Mouse (Mus musculus): Measurements from ENCODE around the gene Vkorc1l1. TPM values are rescaled to one million over a fixed set of nuclear protein-coding genes. Genes with fewer than 3 reads are reported as not detected.

Vkorc1l1 gene
- total RNA-seq, 4 experiments from 2014 or later: 45.5 to 56.9 (median 50.1) TPM

GRCm38 (mm10) chr5:129942073-129942939 lies 536 bp downstream of the Vkorc1l1 start:
- peak; percentile 16 to 20 for DNase-seq (ENCODE audit: low spot score in 2 of 2)

- DNase-seq (ENCODE audit: low spot score in 2 of 2): no peak
These were observed 1.6 kb downstream of the Vkorc1l1 start for GRCm38 (mm10) chr5:129943402-129943801.

GRCm38 (mm10) chr5:129947528-129948033 lies 5.8 kb downstream of the Vkorc1l1 start:
- DNase-seq (ENCODE audit: low spot score in 2 of 2): no peak

GRCm38 (mm10) chr5:129952143-129952542 lies 10.4 kb downstream of the Vkorc1l1 start:
- DNase-seq (ENCODE audit: low spot score in 2 of 2): no peak

- no peak for DNase-seq (ENCODE audit: low spot score in 2 of 2)
These were observed 12.9 kb downstream of the Vkorc1l1 start for GRCm38 (mm10) chr5:129954473-129955254.

GRCm38 (mm10) chr5:129955792-129956191 lies 14.0 kb downstream of the Vkorc1l1 start:
- DNase-seq (ENCODE audit: low spot score in 2 of 2): no peak

- DNase-seq (ENCODE audit: low spot score in 2 of 2): no peak
These were observed 21.5 kb downstream of the Vkorc1l1 start for GRCm38 (mm10) chr5:129963224-129963623.

- DNase-seq (ENCODE audit: low spot score in 2 of 2): no peak
These were observed 24.7 kb downstream of the Vkorc1l1 start for GRCm38 (mm10) chr5:129966448-129966847.

- DNase-seq (ENCODE audit: low spot score in 2 of 2): no peak
These were observed 26.6 kb downstream of the Vkorc1l1 start for GRCm38 (mm10) chr5:129968417-129968816.

- no peak for DNase-seq (ENCODE audit: low spot score in 2 of 2)
These were observed 29.7 kb downstream of the Vkorc1l1 start for GRCm38 (mm10) chr5:129971491-129971890.

GRCm38 (mm10) chr5:129974354-129974753 lies 32.6 kb downstream of the Vkorc1l1 start:
- DNase-seq (ENCODE audit: low spot score in 2 of 2): no peak

GRCm38 (mm10) chr5:129974866-129975311 lies 33.1 kb downstream of the Vkorc1l1 start:
- DNase-seq (ENCODE audit: low spot score in 2 of 2): no peak

GRCm38 (mm10) chr5:129977768-129978167 lies 36.0 kb downstream of the Vkorc1l1 start:
- DNase-seq (ENCODE audit: low spot score in 2 of 2): no peak

- no peak for DNase-seq (ENCODE audit: low spot score in 2 of 2)
These were observed 36.8 kb downstream of the Vkorc1l1 start for GRCm38 (mm10) chr5:129978608-129979007.

- DNase-seq (ENCODE audit: low spot score in 2 of 2): no peak
These were observed 38.4 kb downstream of the Vkorc1l1 start for GRCm38 (mm10) chr5:129980216-129980615.

GRCm38 (mm10) chr5:129989376-129989775 lies 47.6 kb downstream of the Vkorc1l1 start:
- no peak for DNase-seq (ENCODE audit: low spot score in 2 of 2)

- DNase-seq (ENCODE audit: low spot score in 2 of 2): no peak
These were observed 50.1 kb downstream of the Vkorc1l1 start for GRCm38 (mm10) chr5:129991898-129992297.

- no peak for DNase-seq (ENCODE audit: low spot score in 2 of 2)
These were observed 51.6 kb downstream of the Vkorc1l1 start for GRCm38 (mm10) chr5:129993374-129993773.

GRCm38 (mm10) chr5:129994989-129995388 lies 53.2 kb downstream of the Vkorc1l1 start:
- no peak for DNase-seq (ENCODE audit: low spot score in 2 of 2)

GRCm38 (mm10) chr5:129997700-129998099 lies 55.9 kb downstream of the Vkorc1l1 start:
- no peak for DNase-seq (ENCODE audit: low spot score in 2 of 2)

- peak; percentile 19 to 34 for DNase-seq (ENCODE audit: low spot score in 2 of 2)
These were observed 57.3 kb downstream of the Vkorc1l1 start for GRCm38 (mm10) chr5:129999097-129999496.

- no peak for DNase-seq (ENCODE audit: low spot score in 2 of 2)
These were observed 59.0 kb downstream of the Vkorc1l1 start for GRCm38 (mm10) chr5:130000735-130001134.
